Mouse (Mus musculus) gastrocnemius, postnatal 4 days (tissue): ENCODE data around the gene Ppp2r1a. TPM values are rescaled to one million over a fixed set of nuclear protein-coding genes. Genes with fewer than 3 reads are reported as not detected.

Experiments used
- DNase-seq, 2 experiments: peaks; one replicate each; pipeline ENCODE4 v3.0.0; 2021 to 2022; ENCODE audit warnings: low spot score in 2 of 2, mixed read lengths in 2 of 2
- long read RNA-seq, 2 experiments: library from polyadenylated mRNA; stranded (forward); transcript quantifications; one replicate each; pipeline ENCODE4 v2.0.0; 2021
- total RNA-seq, 2 experiments: library from RNA; stranded (reverse); gene quantifications; 2 replicates each; pipeline ENCODE4 v1.2.3; 2021

Ppp2r1a gene
- 100 to 1,000 TPM; 190 to 213 TPM for total RNA-seq
- long read RNA-seq, experiment 1, transcript Ppp2r1a-201 (15 exons, 2,410 nt): major isoform, 240 of 349 reads
- long read RNA-seq, experiment 1, partial matches to known transcripts: 104 of 349 reads
- long read RNA-seq, experiment 1, other reads (novel, unspliced or antisense): 5 of 349 reads
- long read RNA-seq, experiment 2, transcript Ppp2r1a-201 (15 exons, 2,410 nt): major isoform, 277 of 481 reads
- long read RNA-seq, experiment 2, partial matches to known transcripts: 192 of 481 reads
- long read RNA-seq, experiment 2, other reads (novel, unspliced or antisense): 12 of 481 reads

GRCm38 (mm10) chr17:20944985-20945891, at the start of gene Ppp2r1a:
Gene Ppp2r1a (plus strand): TSS chr17:20945311.
- peak; percentile 97 for DNase-seq

DNA sequence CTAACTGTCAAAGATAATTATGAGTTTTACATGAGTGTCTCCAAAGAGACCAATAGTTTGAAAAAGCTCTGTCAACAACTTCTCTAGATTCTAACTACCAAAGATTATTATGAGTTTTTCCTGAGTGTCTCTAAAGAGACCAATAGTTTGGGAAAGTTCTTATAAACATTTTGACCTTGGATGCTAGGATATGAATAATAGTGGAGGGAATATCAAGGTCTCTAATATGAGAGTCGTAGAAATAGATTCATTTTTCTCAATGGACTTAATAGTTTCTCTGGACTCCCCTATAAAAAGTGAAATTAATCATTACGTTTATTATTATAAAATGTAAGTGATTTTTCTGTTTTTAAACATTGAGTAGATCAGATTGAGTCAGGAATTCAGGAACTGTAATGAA, 40.1 kb upstream of the Ppp2r1a start, which contains the start of gene Vmn1r231:
Gene Vmn1r231 (minus strand): TSS at position 101 of the 400 bp plus-strand sequence.
- DNase-seq: no peak

GRCm38 (mm10) chr17:20919614-20920013, 25.5 kb upstream of the Ppp2r1a start, which contains the start of gene Vmn1r232:
Gene Vmn1r232 (minus strand): TSS chr17:20919714.
- no peak for DNase-seq

DNA sequence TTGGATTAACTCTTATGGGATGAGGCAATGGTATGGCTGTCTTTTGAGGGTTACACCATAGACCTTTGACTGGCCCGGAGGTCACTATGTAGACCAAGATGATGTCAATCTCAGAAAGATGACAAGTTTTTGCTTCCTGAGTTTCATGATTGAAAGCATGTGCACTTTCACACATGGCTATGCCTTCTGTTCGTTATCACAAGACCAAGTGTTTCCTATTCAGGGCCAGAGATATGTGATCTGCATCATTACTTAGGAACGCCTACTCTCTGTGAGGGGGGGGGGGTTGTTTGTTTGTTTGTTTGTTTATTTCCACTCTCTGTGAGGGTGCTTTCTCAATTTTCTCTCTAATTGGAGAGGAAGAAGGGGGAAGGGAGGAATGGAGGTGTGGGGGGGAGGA, 885 bp upstream of the Ppp2r1a start:
- DNase-seq: no peak

DNA sequence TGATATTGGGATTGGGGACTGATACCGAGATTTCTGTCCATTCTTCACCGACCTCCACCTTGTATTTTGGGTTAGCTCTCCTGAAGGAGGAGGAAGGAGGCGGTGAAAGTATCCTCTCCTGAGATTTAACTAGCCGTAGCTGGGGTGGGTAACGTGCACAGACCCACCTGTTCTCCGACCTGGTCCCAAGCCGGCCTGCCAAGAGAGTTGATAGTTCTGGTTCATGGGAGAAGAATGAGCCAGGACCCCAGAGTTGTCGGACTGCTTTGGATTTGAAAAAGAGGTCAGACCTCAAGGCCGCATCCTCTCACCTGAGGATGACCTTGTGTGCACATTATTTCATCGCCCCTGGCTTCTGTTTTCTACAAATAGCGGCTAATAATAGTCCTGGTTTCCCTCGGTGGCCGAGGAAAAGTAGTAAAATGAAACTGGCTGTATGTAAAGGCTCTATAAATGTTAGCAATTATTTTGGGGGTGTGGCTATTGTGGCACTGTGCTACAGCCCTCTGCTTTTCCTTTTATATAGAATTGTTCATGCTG, 985 bp downstream of the Ppp2r1a start:
- peak in 1 of 2 experiments; percentile 14 for DNase-seq

GRCm38 (mm10) chr17:20946636-20947035, 1.5 kb downstream of the Ppp2r1a start:
- no peak for DNase-seq

GRCm38 (mm10) chr17:20960386-20960785, 15.3 kb downstream of the Ppp2r1a start:
- no peak for DNase-seq

DNA sequence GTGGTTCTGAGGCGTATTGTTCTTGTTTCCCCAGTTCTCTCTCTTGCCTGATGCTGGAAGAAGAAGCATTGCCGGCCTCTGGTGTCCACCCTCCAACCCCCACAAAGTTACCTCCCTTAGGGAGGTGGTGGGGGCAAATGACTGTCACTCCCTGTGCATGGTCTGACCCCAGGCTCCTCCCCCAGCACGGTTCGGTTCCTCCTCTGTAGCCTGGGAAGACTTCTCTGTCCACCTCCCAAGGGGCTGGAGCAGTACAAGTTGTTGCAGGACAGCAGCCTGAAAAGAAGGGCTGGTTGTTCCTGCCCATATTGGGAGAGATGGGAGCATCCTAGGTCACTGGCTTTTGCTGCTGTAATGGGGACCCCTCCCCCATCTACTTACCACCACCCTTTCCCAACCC, 20.3 kb downstream of the Ppp2r1a start:
- DNase-seq: no peak

GRCm38 (mm10) chr17:20966681-20967080, 21.6 kb downstream of the Ppp2r1a start:
- no peak for DNase-seq

GRCm38 (mm10) chr17:20993716-20994115, 48.6 kb downstream of the Ppp2r1a start:
- DNase-seq: no peak

DNA sequence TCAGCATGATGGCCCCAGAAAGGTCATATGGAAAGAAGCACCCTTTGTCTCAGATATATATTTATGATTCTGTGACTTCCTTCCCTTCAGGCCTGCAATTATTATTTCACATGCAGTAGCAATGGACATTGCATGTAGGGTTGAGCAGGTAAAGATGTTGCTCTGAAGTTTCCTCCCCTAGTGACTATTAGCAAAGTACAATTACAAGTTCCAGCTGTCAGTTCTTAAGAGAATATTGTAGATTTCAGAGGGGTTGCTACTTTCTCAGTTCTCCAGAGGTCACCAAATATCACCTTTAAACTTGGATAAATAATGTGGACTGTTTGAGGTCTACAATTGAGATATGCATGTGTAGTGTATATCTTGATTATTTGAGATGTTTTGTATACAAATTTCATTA, 51.3 kb downstream of the Ppp2r1a start, which contains the start of gene Vmn1r233:
Gene Vmn1r233 (minus strand): TSS at position 101 of the 400 bp plus-strand sequence.
- no peak for DNase-seq

- peak; percentile 61 to 84 for DNase-seq
Measured at GRCm38 (mm10) chr17:21008382-21009331, 63.5 kb downstream of the Ppp2r1a start, which contains the start of gene Zfp160. Gene Zfp160 (plus strand): TSS chr17:21008903.

DNA sequence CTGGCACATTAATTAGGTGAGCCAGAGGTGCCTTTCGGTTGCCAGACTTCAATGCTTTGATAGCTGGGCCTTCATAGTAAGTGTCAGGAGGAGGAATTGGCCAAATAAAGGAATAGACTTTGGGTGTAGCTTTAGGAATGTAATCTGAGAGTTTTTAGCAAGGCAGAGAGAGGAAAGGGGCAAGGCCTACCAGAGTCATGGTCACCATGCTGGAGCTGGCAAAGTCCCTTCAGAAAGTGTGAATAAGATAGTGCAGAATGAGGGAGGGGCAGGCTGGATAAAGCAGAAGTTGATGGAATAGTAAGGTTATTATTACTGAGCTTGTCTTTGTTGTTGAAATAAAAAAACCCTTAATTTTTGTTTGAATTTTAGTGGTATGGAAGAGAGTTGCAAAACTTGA, 64.6 kb downstream of the Ppp2r1a start:
- DNase-seq: no peak

Other genes with a start within 250 kb of the Ppp2r1a start
- gene Vmn1r227, start 215.5 kb upstream of the Ppp2r1a start, total RNA-seq: not detected
- not detected for gene Vmn1r228, start 159.2 kb upstream of the Ppp2r1a start, total RNA-seq
- gene Vmn1r229, start 133.8 kb upstream of the Ppp2r1a start, total RNA-seq: not detected
- gene Vmn1r230, start 104.9 kb upstream of the Ppp2r1a start, total RNA-seq: not detected
- gene Vmn1r231, start 40.2 kb upstream of the Ppp2r1a start, total RNA-seq: not detected
- not detected for gene Vmn1r232, start 25.6 kb upstream of the Ppp2r1a start, total RNA-seq
- not detected for gene Vmn1r233, start 51.2 kb downstream of the Ppp2r1a start, total RNA-seq
- gene Zfp160, start 63.6 kb downstream of the Ppp2r1a start, total RNA-seq: 10 to 100 TPM; 16.3 to 19.8 TPM